Mouse (Mus musculus) limb, embryonic 15.5 days (tissue): Measurements from ENCODE around the gene Ice1. TPM values are rescaled to one million over a fixed set of nuclear protein-coding genes. Genes with fewer than 3 reads are reported as not detected.
A peak's percentile ranks its signal among the peaks of the same experiment; 100 is the strongest.

Experiments used
- ATAC-seq: fragments of 200-750 bp; cut with Nextera tagmentation; 2 replicates; pipeline ENCODE4 v1.8.0; 2017; ENCODE audit warnings: low read depth, moderate TSS enrichment; ENCODE audit not compliant: insufficient number of reproducible peaks, low FRiP score, low TSS enrichment
- H3K27ac ChIP-seq: fragments of 300-500 bp; sonication (generic); 2 replicates; pipeline ENCODE4 v1.5.1; 2015; ENCODE audit warnings: moderate library complexity, mild to moderate bottlenecking, inconsistent platforms
- H3K27me3 ChIP-seq: fragments of 300-500 bp; sonication (generic); 2 replicates; pipeline ENCODE4 v1.6.1; 2015; ENCODE audit warnings: inconsistent platforms
- H3K36me3 ChIP-seq: fragments of 300-500 bp; sonication (generic); 2 replicates; pipeline ENCODE4 v1.6.1; 2015; ENCODE audit warnings: inconsistent platforms
- H3K4me1 ChIP-seq: fragments of 300-500 bp; sonication (generic); 2 replicates; pipeline ENCODE4 v1.6.1; 2015; ENCODE audit warnings: inconsistent platforms
- H3K4me2 ChIP-seq: fragments of 300-500 bp; sonication (generic); 2 replicates; pipeline ENCODE4 v1.6.1; 2015; ENCODE audit warnings: mild to moderate bottlenecking, inconsistent platforms
- H3K4me3 ChIP-seq: fragments of 300-500 bp; sonication (generic); 2 replicates; pipeline ENCODE4 v1.5.1; 2015; ENCODE audit warnings: mild to moderate bottlenecking, inconsistent platforms
- H3K9ac ChIP-seq: fragments of 300-500 bp; sonication (generic); 2 replicates; pipeline ENCODE4 v1.6.1; 2015; ENCODE audit warnings: inconsistent platforms
- H3K9me3 ChIP-seq: fragments of 300-500 bp; sonication (generic); 2 replicates; pipeline ENCODE4 v1.6.1; 2016; ENCODE audit warnings: inconsistent platforms
- WGBS: fragments of 180-500 bp; shearing (Covaris S2); methylation state at CpG from one replicate; pipeline ENCODE4 v1.1.7; 2015; 5-methylcytosine and 5-hydroxymethylcytosine counted together
- polyA plus RNA-seq: library from polyadenylated mRNA; unstranded; fragments of >200 nt; fragmentation: Nextera tagmentation; extraction: Ambion mirVana; gene quantifications from 2 replicates; pipeline ENCODE4 v1.2.1, GENCODE M21; 2015

Ice1 gene
- 15.4 and 16.9 TPM in 2 replicates for polyA plus RNA-seq

DNA sequence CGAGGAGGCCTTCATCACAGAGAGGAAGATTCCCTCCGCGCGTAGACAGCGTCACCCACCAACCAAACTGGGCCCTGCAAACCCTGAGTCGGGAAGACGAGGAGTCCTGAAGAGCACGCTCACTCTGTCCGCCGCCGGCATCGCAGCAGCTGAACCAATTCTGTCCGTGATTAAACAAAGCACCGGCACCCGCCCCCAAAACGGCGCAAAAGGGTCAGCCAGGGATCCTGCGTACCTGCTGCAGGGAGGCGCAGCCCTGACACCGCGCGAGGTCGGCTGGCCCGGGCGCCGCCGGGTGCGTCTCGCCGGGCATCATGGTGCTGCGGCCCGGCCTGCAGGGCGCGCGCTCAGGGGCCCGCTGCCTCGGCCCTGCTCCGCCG lies at the start of gene Ice1:
Gene Ice1 (minus strand): TSS at position 353 of the 380 bp plus-strand sequence.
- Histone ChIP-seq H3K4me1 (peaks cover 21% of the 10 kb centered on the region), H3K4me3 (peak within 1 kb of the TSS; percentile 94), H3K36me3 (no peaks in the 10 kb centered on the region), H3K27ac (peak within 1 kb of the TSS; percentile 92), H3K9me3 (no peaks in the 10 kb centered on the region), H3K9ac (peak within 1 kb of the TSS; percentile 83), H3K27me3 (no peaks in the 10 kb centered on the region), H3K4me2 (peak within 1 kb of the TSS; percentile 62)
- under 1% methylated on average over 19 of the region's 39 CpGs for WGBS
- peak; percentile 8; the same call in 1 of the 2 replicates for ATAC-seq

- Histone ChIP-seq H3K27me3 (no peaks in the 10 kb centered on the region), H3K27ac (no peak overlapping the region), H3K9me3 (no peaks in the 10 kb centered on the region), H3K36me3 (no peaks in the 10 kb centered on the region), H3K4me3 (no peak overlapping the region), H3K4me2 (no peak overlapping the region), H3K4me1 (no peaks in the 10 kb centered on the region), H3K9ac (no peak overlapping the region)
- no peak for ATAC-seq
- WGBS = 77% methylated on average over 5 of the region's 5 CpGs
These were observed 48.4 kb upstream of the Ice1 start for GRCm38 (mm10) chr13:70685825-70686224.

GRCm38 (mm10) chr13:70684976-70685609 lies 47.7 kb upstream of the Ice1 start:
- 68% methylated on average over 7 of the region's 7 CpGs for WGBS
- Histone ChIP-seq H3K27me3 (no peaks in the 10 kb centered on the region), H3K9me3 (no peaks in the 10 kb centered on the region), H3K36me3 (no peaks in the 10 kb centered on the region), H3K4me1 (no peaks in the 10 kb centered on the region), H3K9ac (no peak overlapping the region), H3K4me2 (no peak overlapping the region), H3K4me3 (no peak overlapping the region), H3K27ac (no peak overlapping the region)
- ATAC-seq = no peak

DNA sequence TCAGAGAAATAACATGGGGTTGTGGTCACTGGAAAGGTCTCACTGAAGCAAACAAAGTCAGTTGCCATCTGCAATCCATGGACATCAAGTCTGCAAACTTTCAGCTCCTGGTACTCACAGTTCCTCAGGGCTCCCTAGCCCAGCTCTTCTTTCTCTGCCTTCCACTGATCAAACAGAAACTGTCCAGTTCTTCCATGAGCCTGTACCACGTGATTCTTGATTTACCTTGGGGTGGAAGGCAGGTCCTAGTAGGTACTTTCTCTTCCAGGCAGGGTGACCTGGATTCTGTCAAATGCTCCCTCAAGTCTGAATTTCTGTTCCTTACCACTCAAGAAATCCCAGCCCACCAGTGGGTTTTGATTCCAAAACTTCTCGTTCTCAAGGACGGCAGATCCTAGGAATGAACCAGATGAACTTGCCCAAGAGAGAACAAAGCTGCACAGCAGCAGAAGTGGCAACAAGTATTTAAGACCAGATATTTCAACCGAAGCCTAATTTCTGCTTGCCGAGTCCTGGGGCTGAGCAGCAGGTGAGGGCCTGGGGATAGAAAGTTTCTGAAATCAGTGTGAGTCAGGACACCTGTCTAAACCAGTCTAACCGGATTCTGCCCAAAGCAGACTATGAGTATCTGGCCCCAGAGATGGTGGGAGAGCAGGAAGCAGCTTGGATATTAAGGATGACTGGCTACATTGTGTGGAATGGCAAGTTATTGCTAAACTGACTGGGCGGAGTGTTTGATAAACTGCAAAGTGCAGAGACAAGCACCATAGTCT lies 44.2 kb upstream of the Ice1 start:
- no peak overlapping the region for H3K27ac ChIP-seq
- no peaks in the 10 kb centered on the region for H3K4me1 ChIP-seq
- 70% methylated on average over 7 of the region's 7 CpGs for WGBS
- H3K36me3 ChIP-seq = no peaks in the 10 kb centered on the region
- H3K4me2 ChIP-seq = no peak overlapping the region
- H3K9me3 ChIP-seq = no peaks in the 10 kb centered on the region
- no peak overlapping the region for H3K9ac ChIP-seq
- no peaks in the 10 kb centered on the region for H3K27me3 ChIP-seq
- H3K4me3 ChIP-seq = no peak overlapping the region
- no peak for ATAC-seq

DNA sequence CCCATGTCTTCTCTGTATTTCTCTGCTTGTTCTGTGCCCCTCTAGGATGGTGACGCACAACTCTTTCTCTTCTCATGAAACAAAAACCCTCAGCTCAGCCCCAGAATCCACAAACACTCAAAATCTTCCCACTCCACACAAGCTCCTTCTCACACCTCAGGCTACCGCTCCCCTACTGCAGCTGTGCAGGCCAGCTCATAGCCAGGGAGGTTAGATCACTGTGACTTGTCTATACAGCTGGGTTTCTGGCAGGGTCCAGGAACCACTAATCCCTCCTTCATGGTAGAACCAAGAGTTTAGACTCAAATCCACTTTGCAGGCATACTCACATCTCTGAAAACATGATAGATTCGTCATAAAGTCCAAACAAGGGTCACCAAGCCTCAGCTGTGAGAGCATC lies 42.9 kb upstream of the Ice1 start:
- H3K9me3 ChIP-seq = no peaks in the 10 kb centered on the region
- H3K4me2 ChIP-seq = no peak overlapping the region
- no peak for ATAC-seq
- no peaks in the 10 kb centered on the region for H3K4me1 ChIP-seq
- 84% methylated on average over 3 of the region's 3 CpGs for WGBS
- H3K36me3 ChIP-seq = no peaks in the 10 kb centered on the region
- no peak overlapping the region for H3K9ac ChIP-seq
- no peak overlapping the region for H3K4me3 ChIP-seq
- no peaks in the 10 kb centered on the region for H3K27me3 ChIP-seq
- H3K27ac ChIP-seq = no peak overlapping the region

GRCm38 (mm10) chr13:70677689-70678088 lies 40.3 kb upstream of the Ice1 start:
- WGBS = 83% methylated on average over 5 of the region's 5 CpGs
- no peak overlapping the region for H3K4me2 ChIP-seq

DNA sequence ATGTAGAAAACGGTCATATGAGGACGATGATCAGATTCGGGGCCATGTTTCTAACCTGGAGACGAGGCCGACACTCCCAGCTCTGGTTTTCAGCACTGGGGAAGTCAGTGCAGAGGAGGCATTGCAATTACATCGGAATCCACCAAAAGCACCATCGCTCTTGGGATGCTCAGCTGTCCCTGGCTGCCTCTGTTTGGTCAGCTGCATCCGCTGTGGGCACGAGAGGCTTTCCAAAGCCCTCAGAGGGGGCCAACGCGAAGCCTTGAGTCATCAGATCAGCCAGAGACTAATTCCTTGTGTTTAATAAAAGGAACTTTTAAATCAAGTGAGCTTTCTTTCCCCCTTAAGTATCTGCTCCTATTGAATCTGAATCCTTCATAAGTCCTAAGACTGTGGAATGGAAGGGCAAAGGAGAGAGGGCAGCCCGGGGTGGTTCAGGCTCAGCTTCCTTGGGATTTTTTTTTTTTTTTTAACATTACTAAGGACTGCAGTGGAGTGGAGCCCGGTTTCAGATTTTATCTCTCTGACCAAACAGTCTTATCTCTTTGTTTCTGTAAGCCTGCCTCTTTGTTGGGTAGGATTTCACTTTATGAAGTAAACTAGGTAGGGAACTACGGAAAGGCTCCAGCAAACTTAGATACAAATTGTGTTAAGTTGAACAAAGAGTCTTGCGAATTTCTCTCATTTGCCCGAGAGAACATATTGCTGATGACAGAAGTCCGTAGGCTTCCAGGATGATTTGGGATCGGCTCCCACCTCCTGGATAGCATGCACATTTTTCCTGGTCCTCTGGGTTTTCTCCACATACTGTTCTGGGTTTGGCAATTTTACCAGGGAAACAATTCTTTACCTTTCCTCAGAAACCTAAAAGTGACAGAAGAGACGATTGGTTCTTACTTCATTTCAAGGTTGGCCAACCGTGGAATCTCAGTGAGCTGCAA lies 39.1 kb upstream of the Ice1 start:
- ATAC-seq = no peak
- Histone ChIP-seq H3K27me3 (no peaks in the 10 kb centered on the region), H3K4me1 (no peaks in the 10 kb centered on the region), H3K27ac (no peak overlapping the region), H3K4me2 (no peak overlapping the region), H3K36me3 (no peaks in the 10 kb centered on the region), H3K9ac (no peak overlapping the region), H3K9me3 (no peaks in the 10 kb centered on the region), H3K4me3 (no peak overlapping the region)
- 75% methylated on average over 20 of the region's 20 CpGs for WGBS

More at GRCm38 (mm10) chr13:70677689-70678088, 40.3 kb upstream of the Ice1 start:
- no peak overlapping the region for H3K27ac ChIP-seq
- no peaks in the 10 kb centered on the region for H3K36me3 ChIP-seq
- no peak for ATAC-seq
- H3K27me3 ChIP-seq = no peaks in the 10 kb centered on the region
- no peak overlapping the region for H3K4me3 ChIP-seq
- no peaks in the 10 kb centered on the region for H3K4me1 ChIP-seq
- H3K9me3 ChIP-seq = no peaks in the 10 kb centered on the region
- H3K9ac ChIP-seq = no peak overlapping the region

- Histone ChIP-seq H3K27ac (no peak overlapping the region), H3K9me3 (no peaks in the 10 kb centered on the region)
These were observed 37.6 kb upstream of the Ice1 start for GRCm38 (mm10) chr13:70674998-70675397.

DNA sequence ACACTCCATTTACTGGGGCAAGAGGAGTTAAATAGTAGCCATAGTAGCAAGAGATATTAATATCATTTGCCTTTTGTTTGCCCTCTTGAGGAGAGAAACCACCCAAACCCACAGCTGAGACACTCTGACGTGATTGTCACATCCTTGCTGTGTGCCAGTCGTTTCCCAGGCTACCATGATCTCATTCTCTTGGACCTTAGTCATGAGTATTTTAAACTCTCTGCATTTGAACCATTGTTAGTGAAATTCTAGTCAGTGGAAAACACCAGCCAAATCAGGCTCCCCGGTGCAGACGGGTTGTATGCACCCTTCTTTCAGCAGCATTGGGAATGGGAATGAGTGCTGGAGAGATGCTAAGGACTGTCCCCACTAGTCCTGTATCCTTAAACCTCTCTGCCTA lies 32.6 kb upstream of the Ice1 start:
- H3K27ac ChIP-seq = no peak overlapping the region
- H3K9me3 ChIP-seq = no peaks in the 10 kb centered on the region
- H3K4me2 ChIP-seq = no peak overlapping the region
- H3K9ac ChIP-seq = no peak overlapping the region
- ATAC-seq = no peak
- no peaks in the 10 kb centered on the region for H3K4me1 ChIP-seq
- 77% methylated on average over 4 of the region's 4 CpGs for WGBS
- H3K27me3 ChIP-seq = no peaks in the 10 kb centered on the region
- no peak overlapping the region for H3K4me3 ChIP-seq
- H3K36me3 ChIP-seq = no peaks in the 10 kb centered on the region

More at GRCm38 (mm10) chr13:70674998-70675397, 37.6 kb upstream of the Ice1 start:
- WGBS = 85% methylated on average over 10 of the region's 10 CpGs
- Histone ChIP-seq H3K9ac (no peak overlapping the region), H3K4me2 (no peak overlapping the region), H3K36me3 (no peaks in the 10 kb centered on the region), H3K4me1 (no peaks in the 10 kb centered on the region), H3K4me3 (no peak overlapping the region), H3K27me3 (no peaks in the 10 kb centered on the region)
- ATAC-seq = no peak

DNA sequence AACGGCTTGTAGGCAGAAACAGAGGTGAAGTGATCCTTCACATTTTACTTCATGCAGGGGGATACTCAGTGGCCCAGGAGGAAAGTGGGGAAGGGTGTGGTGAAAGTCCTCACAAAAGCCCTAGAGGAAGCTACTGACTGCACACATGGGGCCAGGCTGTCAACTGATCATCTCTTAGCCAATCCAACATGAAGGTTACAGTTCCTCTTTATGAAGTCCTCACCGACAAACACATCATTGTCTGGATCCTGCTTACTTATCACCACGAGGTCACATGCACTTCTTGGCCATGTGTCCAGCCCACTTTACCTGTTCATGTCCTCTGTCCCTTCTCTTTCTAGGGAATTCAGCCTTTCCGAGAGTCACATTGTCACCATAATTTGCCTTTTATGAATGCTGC lies 22.3 kb upstream of the Ice1 start:
- WGBS = 73% methylated on average over 4 of the region's 4 CpGs
- H3K27me3 ChIP-seq = no peaks in the 10 kb centered on the region

GRCm38 (mm10) chr13:70656741-70657140 lies 19.3 kb upstream of the Ice1 start:
- H3K4me2 ChIP-seq = no peak overlapping the region
- peaks cover 6% of the 10 kb centered on the region for H3K4me1 ChIP-seq
- 72% methylated on average over 4 of the region's 4 CpGs for WGBS
- H3K9ac ChIP-seq = no peak overlapping the region
- H3K27ac ChIP-seq = no peak overlapping the region
- ATAC-seq = no peak
- no peaks in the 10 kb centered on the region for H3K9me3 ChIP-seq
- H3K27me3 ChIP-seq = no peaks in the 10 kb centered on the region
- no peaks in the 10 kb centered on the region for H3K36me3 ChIP-seq
- no peak overlapping the region for H3K4me3 ChIP-seq

More for the DNA sequence above, 22.3 kb upstream of the Ice1 start:
- no peak for ATAC-seq
- Histone ChIP-seq H3K9me3 (no peaks in the 10 kb centered on the region), H3K36me3 (no peaks in the 10 kb centered on the region), H3K4me3 (no peak overlapping the region), H3K9ac (no peak overlapping the region), H3K4me2 (no peak overlapping the region), H3K4me1 (no peaks in the 10 kb centered on the region), H3K27ac (no peak overlapping the region)
